Mouse (Mus musculus): ENCODE data around the gene Erc2. TPM values are rescaled to one million over a fixed set of nuclear protein-coding genes. Genes with fewer than 3 reads are reported as not detected.

The Erc2 gene
- polyA plus RNA-seq, 1 experiment, result not detected

DNA sequence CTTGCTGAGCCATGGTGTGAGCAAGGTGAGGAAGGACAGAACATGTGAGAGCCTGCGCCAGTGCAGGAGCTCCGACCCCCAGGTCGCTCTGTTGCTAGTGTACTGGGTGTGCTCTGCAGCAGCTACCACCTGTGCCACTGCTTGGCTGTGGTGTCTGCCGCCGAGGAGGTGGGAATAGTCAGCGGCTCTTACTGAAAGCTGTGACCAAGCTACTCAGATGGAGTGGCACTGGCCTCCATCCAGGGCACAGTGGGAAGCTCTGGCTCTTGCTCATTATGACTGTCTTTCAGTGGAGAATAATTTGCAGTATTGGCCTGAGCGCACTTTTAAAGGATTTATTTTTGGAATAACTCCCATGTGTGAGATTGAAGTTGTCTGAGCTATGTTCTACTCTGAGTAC, 73.6 kb downstream of the Erc2 start:
- H3K4me3 ChIP-seq (ENCODE audit: insufficient read depth, low read depth, low read length), result no peak overlapping the region
- H3K27ac ChIP-seq (replicated peaks; ENCODE audit: low read depth, low read length), result no peak overlapping the region
- no peaks in the 10 kb centered on the region for H3K4me1 ChIP-seq (ENCODE audit: control insufficient read depth, insufficient read depth, insufficient read length, low read length)

GRCm38 (mm10) chr14:27717364-27717763, 95.1 kb downstream of the Erc2 start:
- Histone ChIP-seq H3K4me1 (ENCODE audit: control insufficient read depth, insufficient read depth, insufficient read length, low read length) (no peaks in the 10 kb centered on the region), H3K4me3 (ENCODE audit: insufficient read depth, low read depth, low read length) (no peak overlapping the region), H3K27ac (replicated peaks; ENCODE audit: low read depth, low read length) (no peak overlapping the region)

DNA sequence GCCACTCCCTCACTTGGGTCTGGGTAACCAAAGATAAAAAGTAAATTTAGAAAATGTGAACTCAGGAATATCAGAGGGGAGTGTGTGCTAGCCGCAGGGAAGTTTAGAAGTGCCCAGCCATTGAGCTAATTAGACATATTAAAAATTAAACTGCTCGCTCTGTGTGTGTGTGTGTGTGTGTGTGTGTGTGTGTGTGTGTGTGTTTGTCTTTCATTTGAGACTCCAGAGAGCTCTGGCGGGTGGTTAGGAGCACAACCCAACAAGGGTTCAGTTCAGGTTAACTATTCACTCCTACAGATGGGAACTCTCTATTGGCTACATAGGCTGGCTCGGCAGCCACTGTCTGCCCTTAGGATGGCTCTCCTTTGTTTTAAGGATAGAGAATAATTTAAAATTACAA, 97.4 kb downstream of the Erc2 start:
- H3K4me3 ChIP-seq (ENCODE audit: insufficient read depth, low read depth, low read length), result no peak overlapping the region

GRCm38 (mm10) chr14:27720944-27721343, 98.7 kb downstream of the Erc2 start:
- H3K27ac ChIP-seq (replicated peaks; ENCODE audit: low read depth, low read length), result no peak overlapping the region
- no peak overlapping the region for H3K4me3 ChIP-seq (ENCODE audit: insufficient read depth, low read depth, low read length)
- H3K4me1 ChIP-seq (ENCODE audit: control insufficient read depth, insufficient read depth, insufficient read length, low read length), result no peaks in the 10 kb centered on the region

More for the DNA sequence above, 97.4 kb downstream of the Erc2 start:
- no peaks in the 10 kb centered on the region for H3K4me1 ChIP-seq (ENCODE audit: control insufficient read depth, insufficient read depth, insufficient read length, low read length)
- H3K27ac ChIP-seq (replicated peaks; ENCODE audit: low read depth, low read length), result no peak overlapping the region

DNA sequence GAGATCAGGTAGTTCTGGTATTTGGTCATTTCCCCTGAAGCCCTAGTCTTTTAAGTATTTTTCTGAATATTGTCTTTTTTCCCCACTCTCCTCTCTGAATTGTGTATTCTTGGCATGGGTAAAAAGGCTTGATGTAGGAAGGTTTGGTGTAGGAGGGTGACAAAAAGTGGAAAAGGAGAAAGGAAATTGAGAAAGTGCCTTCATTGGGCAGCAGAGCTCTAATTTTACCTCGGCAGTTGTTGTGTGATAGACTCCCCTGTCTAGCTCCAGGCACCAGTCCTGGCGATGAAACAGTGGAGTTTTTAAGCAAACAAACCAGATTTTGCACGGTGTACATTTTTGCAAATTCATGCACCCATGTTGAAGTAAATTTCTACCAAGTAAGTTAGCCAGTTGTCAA, 99.5 kb downstream of the Erc2 start:
- Histone ChIP-seq H3K4me1 (ENCODE audit: control insufficient read depth, insufficient read depth, insufficient read length, low read length) (no peaks in the 10 kb centered on the region), H3K4me3 (ENCODE audit: insufficient read depth, low read depth, low read length) (no peak overlapping the region)

GRCm38 (mm10) chr14:27727541-27727940, 105.3 kb downstream of the Erc2 start:
- Histone ChIP-seq H3K27ac (replicated peaks; ENCODE audit: low read depth, low read length) (no peak overlapping the region), H3K4me1 (ENCODE audit: control insufficient read depth, insufficient read depth, insufficient read length, low read length) (no peaks in the 10 kb centered on the region), H3K4me3 (ENCODE audit: insufficient read depth, low read depth, low read length) (no peak overlapping the region)

More for the DNA sequence above, 99.5 kb downstream of the Erc2 start:
- H3K27ac ChIP-seq (replicated peaks; ENCODE audit: low read depth, low read length), result no peak overlapping the region

GRCm38 (mm10) chr14:27731086-27731485, 108.9 kb downstream of the Erc2 start:
- Histone ChIP-seq H3K4me1 (ENCODE audit: control insufficient read depth, insufficient read depth, insufficient read length, low read length) (no peaks in the 10 kb centered on the region), H3K27ac (replicated peaks; ENCODE audit: low read depth, low read length) (no peak overlapping the region), H3K4me3 (ENCODE audit: insufficient read depth, low read depth, low read length) (no peak overlapping the region)

- H3K4me1 ChIP-seq (ENCODE audit: control insufficient read depth, insufficient read depth, insufficient read length, low read length), result no peaks in the 10 kb centered on the region
- H3K4me3 ChIP-seq (ENCODE audit: insufficient read depth, low read depth, low read length), result no peak overlapping the region
- H3K27ac ChIP-seq (replicated peaks; ENCODE audit: low read depth, low read length), result no peak overlapping the region
These were observed 117.2 kb downstream of the Erc2 start for GRCm38 (mm10) chr14:27739436-27739835.

- Histone ChIP-seq H3K27ac (replicated peaks; ENCODE audit: low read depth, low read length) (no peak overlapping the region), H3K4me3 (ENCODE audit: insufficient read depth, low read depth, low read length) (no peak overlapping the region), H3K4me1 (ENCODE audit: control insufficient read depth, insufficient read depth, insufficient read length, low read length) (no peaks in the 10 kb centered on the region)
These were observed 119.2 kb downstream of the Erc2 start for GRCm38 (mm10) chr14:27741248-27741916.

DNA sequence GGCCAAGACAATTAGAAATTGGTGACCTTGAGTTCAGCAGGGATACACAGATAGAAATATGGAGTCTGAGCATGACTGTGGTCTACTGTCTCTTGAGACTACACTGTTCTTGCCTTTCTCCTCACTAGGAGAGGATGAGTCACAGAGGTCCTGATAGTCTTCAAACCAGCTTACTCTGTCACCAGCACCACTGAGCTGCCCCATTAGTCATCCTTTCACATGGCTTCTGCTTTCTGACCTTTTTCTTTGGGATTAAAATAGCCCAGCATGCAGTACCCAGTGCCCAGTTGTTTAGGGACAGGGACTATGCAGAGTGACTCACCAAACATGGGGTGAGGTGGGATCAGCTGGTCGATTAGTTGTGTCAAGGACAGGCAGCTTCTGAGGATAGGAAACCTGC, 132.1 kb downstream of the Erc2 start:
- Histone ChIP-seq H3K27ac (replicated peaks; ENCODE audit: low read depth, low read length) (no peak overlapping the region), H3K4me1 (ENCODE audit: control insufficient read depth, insufficient read depth, insufficient read length, low read length) (no peaks in the 10 kb centered on the region), H3K4me3 (ENCODE audit: insufficient read depth, low read depth, low read length) (no peak overlapping the region)

GRCm38 (mm10) chr14:27756901-27757300, 134.7 kb downstream of the Erc2 start:
- Histone ChIP-seq H3K4me1 (ENCODE audit: control insufficient read depth, insufficient read depth, insufficient read length, low read length) (no peaks in the 10 kb centered on the region), H3K27ac (replicated peaks; ENCODE audit: low read depth, low read length) (no peak overlapping the region), H3K4me3 (ENCODE audit: insufficient read depth, low read depth, low read length) (no peak overlapping the region)

GRCm38 (mm10) chr14:27758230-27758629, 136.0 kb downstream of the Erc2 start:
- no peaks in the 10 kb centered on the region for H3K4me1 ChIP-seq (ENCODE audit: control insufficient read depth, insufficient read depth, insufficient read length, low read length)
- no peak overlapping the region for H3K4me3 ChIP-seq (ENCODE audit: insufficient read depth, low read depth, low read length)
- H3K27ac ChIP-seq (replicated peaks; ENCODE audit: low read depth, low read length), result no peak overlapping the region

- Histone ChIP-seq H3K4me1 (ENCODE audit: control insufficient read depth, insufficient read depth, insufficient read length, low read length) (no peaks in the 10 kb centered on the region), H3K27ac (replicated peaks; ENCODE audit: low read depth, low read length) (no peak overlapping the region), H3K4me3 (ENCODE audit: insufficient read depth, low read depth, low read length) (no peak overlapping the region)
These were observed 136.9 kb downstream of the Erc2 start for GRCm38 (mm10) chr14:27759069-27759628.

GRCm38 (mm10) chr14:27759982-27760381, 137.8 kb downstream of the Erc2 start:
- Histone ChIP-seq H3K4me1 (ENCODE audit: control insufficient read depth, insufficient read depth, insufficient read length, low read length) (no peaks in the 10 kb centered on the region), H3K27ac (replicated peaks; ENCODE audit: low read depth, low read length) (no peak overlapping the region), H3K4me3 (ENCODE audit: insufficient read depth, low read depth, low read length) (no peak overlapping the region)

GRCm38 (mm10) chr14:27775367-27775766, 153.1 kb downstream of the Erc2 start:
- Histone ChIP-seq H3K27ac (replicated peaks; ENCODE audit: low read depth, low read length) (no peak overlapping the region), H3K4me1 (ENCODE audit: control insufficient read depth, insufficient read depth, insufficient read length, low read length) (no peaks in the 10 kb centered on the region), H3K4me3 (ENCODE audit: insufficient read depth, low read depth, low read length) (no peak overlapping the region)

GRCm38 (mm10) chr14:27778503-27778902, 156.3 kb downstream of the Erc2 start:
- Histone ChIP-seq H3K4me1 (ENCODE audit: control insufficient read depth, insufficient read depth, insufficient read length, low read length) (no peaks in the 10 kb centered on the region), H3K27ac (replicated peaks; ENCODE audit: low read depth, low read length) (no peak overlapping the region), H3K4me3 (ENCODE audit: insufficient read depth, low read depth, low read length) (no peak overlapping the region)
